Mouse (Mus musculus) heart, embryonic 10.5 days (tissue): Measurements from ENCODE around the gene Prkci. TPM values are rescaled to one million over a fixed set of nuclear protein-coding genes. Genes with fewer than 3 reads are reported as not detected.

Experiments used
- DNase-seq: peaks from one replicate; pipeline ENCODE4 v3.0.0-alpha.2; 2017; ENCODE audit warnings: low spot score
- H3K27ac ChIP-seq: fragments of 300-500 bp; sonication (generic); 2 replicates; pipeline ENCODE4 v1.5.1; 2016; ENCODE audit warnings: mild to moderate bottlenecking
- H3K27me3 ChIP-seq: fragments of 300-500 bp; sonication (generic); 2 replicates; pipeline ENCODE4 v1.6.1; 2016; ENCODE audit warnings: mild to moderate bottlenecking; ENCODE audit not compliant: poor library complexity, insufficient read depth, severe bottlenecking
- H3K36me3 ChIP-seq: fragments of 300-500 bp; sonication (generic); 2 replicates; pipeline ENCODE4 v1.6.1; 2016; ENCODE audit warnings: mild to moderate bottlenecking, moderate library complexity
- H3K4me1 ChIP-seq: fragments of 300-500 bp; sonication (generic); 2 replicates; pipeline ENCODE4 v1.6.1; 2016; ENCODE audit warnings: mild to moderate bottlenecking
- H3K4me3 ChIP-seq: fragments of 300-500 bp; sonication (generic); 2 replicates; pipeline ENCODE4 v1.5.1; 2016; ENCODE audit warnings: mild to moderate bottlenecking, moderate library complexity
- H3K9me3 ChIP-seq: fragments of 300-500 bp; sonication (generic); 2 replicates; pipeline ENCODE4 v1.6.1; 2016; ENCODE audit warnings: mild to moderate bottlenecking, moderate library complexity
- WGBS: fragments of 180-500 bp; shearing (Covaris S2); methylation state at CpG from one replicate; pipeline ENCODE4 v1.1.7; 2016; 5-methylcytosine and 5-hydroxymethylcytosine counted together
- microRNA-seq: library from miRNA; unstranded; fragments of <30 nt; microRNA quantifications from one replicate; pipeline ENCODE4, GENCODE M21; 2017
- polyA plus RNA-seq: library from polyadenylated mRNA; unstranded; fragments of >200 nt; fragmentation: Nextera tagmentation; extraction: Ambion mirVana; gene quantifications from 2 replicates; pipeline ENCODE4 v1.2.1, GENCODE M21; 2016

Prkci gene
- polyA plus RNA-seq, 1 experiment from 2014 or later = 32.7 TPM

- Histone ChIP-seq H3K36me3 (peaks cover 14% of the 10 kb centered on the region), H3K27ac (no peak overlapping the region), H3K9me3 (no peaks in the 10 kb centered on the region), H3K27me3 (no peaks in the 10 kb centered on the region), H3K4me3 (peak overlapping the region; percentile 18; the same call in 1 of the 2 replicates), H3K4me1 (peaks cover 27% of the 10 kb centered on the region)
- DNase-seq = no peak
- 77% methylated on average over 5 of the region's 5 CpGs for WGBS
Measured at GRCm38 (mm10) chr3:31100026-31100425, 104.5 kb downstream of the Prkci start.

- Histone ChIP-seq H3K27ac (no peak overlapping the region), H3K4me3 (no peak overlapping the region), H3K4me1 (peaks cover 27% of the 10 kb centered on the region), H3K27me3 (no peaks in the 10 kb centered on the region), H3K9me3 (no peaks in the 10 kb centered on the region), H3K36me3 (peaks cover 14% of the 10 kb centered on the region)
- DNase-seq = no peak
- 94% methylated on average over 3 of the region's 3 CpGs for WGBS
Measured at GRCm38 (mm10) chr3:31100802-31101201, 105.3 kb downstream of the Prkci start.

Small RNA genes lying within 50 kb of the gene (microRNA-seq; reads per million reads assigned to microRNA genes)
- 0.76 reads per million for gene Mir7008

Other genes with a start within 250 kb of the Prkci start
- gene Samd7, start 249.5 kb upstream of the Prkci start, polyA plus RNA-seq = not detected in 2 replicates
- gene Sec62, start 202.9 kb upstream of the Prkci start, polyA plus RNA-seq = 39.4 and 47.6 TPM in 2 replicates
- gene Gpr160, start 139.8 kb upstream of the Prkci start, polyA plus RNA-seq = 0.33 and 0.51 TPM in 2 replicates
- gene Phc3, start 26.3 kb upstream of the Prkci start, polyA plus RNA-seq = 4.7 and 5.3 TPM in 2 replicates
- 19.0 and 22.0 TPM in 2 replicates for gene Skil, start 99.3 kb downstream of the Prkci start, polyA plus RNA-seq
- gene Cldn11, start 154.2 kb downstream of the Prkci start, polyA plus RNA-seq = 1.4 and 4.2 TPM in 2 replicates